Mouse (Mus musculus) CH12.LX (cell line): ENCODE measurements around the gene Irf6. TPM values are rescaled to one million over a fixed set of nuclear protein-coding genes. Genes with fewer than 3 reads are reported as not detected.

Source experiments
- DNase-seq: peaks from one replicate; pipeline ENCODE4 v3.0.0-alpha.2; 2013; ENCODE audit errors: extremely low read depth
- H3K27ac ChIP-seq: 2 replicates; pipeline ENCODE4 v1.5.1; 2012; ENCODE audit warnings: low read depth, mild to moderate bottlenecking, control low read depth, moderate library complexity; ENCODE audit not compliant: insufficient read depth
- H3K27me3 ChIP-seq: replicated peaks from 2 replicates; pipeline ENCODE3; 2012; ENCODE audit warnings: inconsistent platforms
- H3K36me3 ChIP-seq, 2 experiments: replicated peaks in 1 of 2; 2 replicates each; pipeline versions ENCODE3 to v1.6.1; 2012; ENCODE audit warnings: inconsistent platforms in 1 of 2, low read length in 1 of 2, mild to moderate bottlenecking in 1 of 2, mixed read lengths in 1 of 2, moderate library complexity in 1 of 2; ENCODE audit not compliant: control insufficient read depth in 1 of 2, insufficient read depth in 1 of 2
- H3K4me1 ChIP-seq, 2 experiments: 2 replicates each; pipeline ENCODE4 v1.6.1; 2012; ENCODE audit warnings: inconsistent platforms in 1 of 2, moderate library complexity in 1 of 2; ENCODE audit not compliant: insufficient read depth in 2 of 2, control insufficient read depth in 1 of 2
- H3K4me2 ChIP-seq: 2 replicates; pipeline ENCODE4 v1.6.1; 2012; ENCODE audit warnings: low read depth, mild to moderate bottlenecking, control low read depth; ENCODE audit not compliant: poor library complexity, insufficient read depth, severe bottlenecking
- H3K4me3 ChIP-seq, 3 experiments: fragments of 150-350 bp in 1 of 3; sonication (generic) in 1 of 3; replicated peaks in 1 of 3; 2 replicates each; pipeline versions ENCODE3 to v1.5.1; 2011 to 2012; ENCODE audit warnings: low read depth in 2 of 3, low read length in 2 of 3, mild to moderate bottlenecking in 2 of 3, moderate library complexity in 2 of 3, control low read depth in 1 of 3, improper control_type of control experiment in 1 of 3, inconsistent platforms in 1 of 3, mixed read lengths in 1 of 3; ENCODE audit not compliant: poor library complexity in 1 of 3
- H3K79me2 ChIP-seq: replicated peaks from 2 replicates; pipeline ENCODE4 v1.6.1; 2012; ENCODE audit warnings: mild to moderate bottlenecking, moderate library complexity; ENCODE audit not compliant: control insufficient read depth, poor library complexity, insufficient read depth, severe bottlenecking; ENCODE audit errors: extremely low read depth
- H3K9ac ChIP-seq: 2 replicates; pipeline ENCODE4 v1.6.1; 2012; ENCODE audit warnings: low read depth, mild to moderate bottlenecking, control low read depth, moderate library complexity; ENCODE audit not compliant: insufficient read depth
- H3K9me3 ChIP-seq: replicated peaks from 2 replicates; pipeline ENCODE3; 2012; ENCODE audit warnings: low read length, inconsistent platforms, mixed read lengths
- CHD1 ChIP-seq: IDR thresholded peaks from 2 replicates; pipeline ENCODE4 v1.6.1; 2012; ENCODE audit warnings: low read depth, low read length, improper control_type of control experiment, inconsistent platforms
- CHD2 ChIP-seq: IDR thresholded peaks from 2 replicates; pipeline ENCODE4 v1.6.1; 2011; ENCODE audit warnings: low read length, improper control_type of control experiment
- CTCF ChIP-seq, 2 experiments: IDR thresholded peaks in 1 of 2; conservative IDR thresholded peaks in 1 of 2; 2 replicates each; pipeline ENCODE4 v1.5.1; 2011 to 2012; ENCODE audit warnings: low read depth in 2 of 2, low read length in 2 of 2, improper control_type of control experiment in 1 of 2, inconsistent platforms in 1 of 2, mild to moderate bottlenecking in 1 of 2, moderate library complexity in 1 of 2
- ELF1 ChIP-seq: IDR thresholded peaks from 2 replicates; pipeline ENCODE4 v1.6.1; 2014; ENCODE audit warnings: low read depth, mild to moderate bottlenecking, inconsistent platforms, low read length, improper control_type of control experiment
- HCFC1 ChIP-seq: IDR thresholded peaks from 2 replicates; pipeline ENCODE4 v1.6.1; 2012; ENCODE audit warnings: low read depth, mild to moderate bottlenecking, inconsistent platforms, low read length, improper control_type of control experiment
- JUN ChIP-seq: IDR thresholded peaks from 2 replicates; pipeline ENCODE4 v1.6.1; 2011; ENCODE audit warnings: low read depth, mild to moderate bottlenecking, low read length, improper control_type of control experiment, moderate library complexity; ENCODE audit not compliant: insufficient read depth
- KAT2A ChIP-seq: IDR thresholded peaks from 2 replicates; pipeline ENCODE4 v1.6.1; 2012; ENCODE audit warnings: low read length, improper control_type of control experiment, inconsistent platforms; ENCODE audit not compliant: insufficient replicate concordance
- MEF2A ChIP-seq: IDR thresholded peaks from 2 replicates; pipeline ENCODE4 v1.6.1; 2014; ENCODE audit warnings: low read depth, mild to moderate bottlenecking, inconsistent platforms, low read length, improper control_type of control experiment, borderline replicate concordance
- MXI1 ChIP-seq: IDR thresholded peaks from 2 replicates; pipeline ENCODE4 v1.6.1; 2011; ENCODE audit warnings: mild to moderate bottlenecking, low read depth, low read length, improper control_type of control experiment
- NELFE ChIP-seq: IDR thresholded peaks from 2 replicates; pipeline ENCODE4 v1.6.1; 2011; ENCODE audit warnings: low read depth, low read length, improper control_type of control experiment
- RAD21 ChIP-seq: IDR thresholded peaks from 2 replicates; pipeline ENCODE4 v1.6.1; 2011; ENCODE audit warnings: low read depth, mild to moderate bottlenecking, low read length, improper control_type of control experiment, moderate library complexity
- SIN3A ChIP-seq: IDR thresholded peaks from 2 replicates; pipeline ENCODE4 v1.6.1; 2012; ENCODE audit warnings: low read length, improper control_type of control experiment, inconsistent platforms
- SMC3 ChIP-seq: IDR thresholded peaks from 2 replicates; pipeline ENCODE4 v1.6.1; 2011; ENCODE audit warnings: low read depth, low read length, improper control_type of control experiment
- TCF12 ChIP-seq: IDR thresholded peaks from 2 replicates; pipeline ENCODE4 v1.6.1; 2014; ENCODE audit warnings: low read depth, mild to moderate bottlenecking, inconsistent platforms, low read length, improper control_type of control experiment
- ZC3H11A ChIP-seq: IDR thresholded peaks from 2 replicates; pipeline ENCODE4 v1.6.1; 2012; ENCODE audit warnings: low read depth, mild to moderate bottlenecking, inconsistent platforms, low read length, improper control_type of control experiment
- dilution Hi-C: fragments of 300-500 bp; cut with MboI; formaldehyde crosslinking; loops from 2 replicates; pipeline ENCODE4 v1.14.3; 2020; ENCODE audit warnings: low sequenced_read_pairs; ENCODE audit not compliant: extremely low pct_unique_long_range_greater_than_20kb, extremely low pct_ligation_motif_present
- in situ Hi-C: fragments of 300-500 bp; cut with MboI; formaldehyde crosslinking; loops from 3 replicates; pipeline ENCODE4 v1.14.3; 2019; ENCODE audit warnings: low sequenced_read_pairs, low pct_ligation_motif_present, low pct_unique_long_range_greater_than_20kb, mixed read lengths
- polyA plus RNA-seq: library from polyadenylated mRNA; unstranded; fragments of >175 nt; gene quantifications from 2 replicates; pipeline ENCODE4 v1.2.1, GENCODE M21; 2012; ENCODE audit warnings: low read depth; ENCODE audit not compliant: insufficient read length
- total RNA-seq, 2 experiments: library from RNA; depleted of rRNA; stranded (reverse); fragments of 300-350 nt in 1 of 2; fragments of >200 nt in 1 of 2; gene quantifications; 2 replicates each; pipeline ENCODE4 v1.2.3; 2012 to 2014

The Irf6 gene
- total and polyA plus RNA-seq, 3 experiments, result 0.31 to 13.0 (median 0.43) TPM

DNA sequence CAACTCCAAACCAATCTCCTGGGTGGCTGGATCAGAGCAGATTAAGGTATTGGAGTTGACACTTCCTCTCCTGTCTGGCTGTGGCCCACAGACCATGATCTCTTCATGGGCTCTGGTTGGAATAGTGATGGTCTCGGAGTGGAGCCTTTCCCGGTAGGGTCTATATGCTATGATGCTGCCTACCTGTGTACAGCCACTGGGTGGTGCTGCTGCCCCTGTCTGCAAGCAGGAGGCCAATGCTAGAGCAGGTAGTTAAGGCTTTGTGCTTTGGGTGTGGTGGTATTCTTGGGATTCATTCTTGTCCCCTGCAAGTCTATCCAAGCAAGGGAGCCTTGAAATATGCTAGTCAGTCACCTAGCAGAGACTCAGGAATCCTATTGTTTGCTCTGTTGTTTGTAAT is 55.3 kb downstream of the Irf6 start:
- Histone ChIP-seq H3K36me3 (peaks cover 10 to 29% of the 10 kb centered on the region in 2 experiments), H3K79me2 (peaks cover 7% of the 10 kb centered on the region), H3K9me3 (peaks cover 5% of the 10 kb centered on the region), H3K4me1 (peaks cover 7 to 25% of the 10 kb centered on the region in 2 experiments), H3K4me2 (peak overlapping the region; percentile 78), H3K9ac (peak overlapping the region; percentile 63), H3K4me3 (peak overlapping the region; percentile 44 to 76 (median 70)), H3K27me3 (no peaks in the 10 kb centered on the region), H3K27ac (peak overlapping the region; percentile 54; the same call in 1 of the 2 replicates)
- in situ Hi-C loops (loop anchor here (5.0 to 10.0 kb wide), 3 partner anchors 44 to 203 kb away; no protein-coding TSS in a partner anchor), dilution Hi-C loops (no loop called here)
- TF ChIP-seq ELF1 (no peak), MEF2A (peak; percentile 22; the same call in 1 of the 2 replicates), HCFC1 (0 out of 2 replicates have a peak, but pooled peaks have one; percentile 10), TCF12 (peak; percentile 54; the same call in 1 of the 2 replicates), SIN3A (peak; percentile 61; the same call in 1 of the 2 replicates), RAD21 (peak; percentile 96), ZC3H11A (peak; percentile 59; the same call in 1 of the 2 replicates), JUN (no peak), SMC3 (peak; percentile 88), CTCF (conservative IDR thresholded peaks at IDR 0.05 in 1 of 2, IDR thresholded peaks at IDR 0.05 in 1 of 2; ENCODE audit: low read depth in 2 of 2, low read length in 2 of 2) (peak; percentile 61 to 96), MXI1 (no peak), CHD2 (no peak), NELFE (peak; percentile 27; the same call in 1 of the 2 replicates)
- DNase-seq, result peak; percentile 80

DNA sequence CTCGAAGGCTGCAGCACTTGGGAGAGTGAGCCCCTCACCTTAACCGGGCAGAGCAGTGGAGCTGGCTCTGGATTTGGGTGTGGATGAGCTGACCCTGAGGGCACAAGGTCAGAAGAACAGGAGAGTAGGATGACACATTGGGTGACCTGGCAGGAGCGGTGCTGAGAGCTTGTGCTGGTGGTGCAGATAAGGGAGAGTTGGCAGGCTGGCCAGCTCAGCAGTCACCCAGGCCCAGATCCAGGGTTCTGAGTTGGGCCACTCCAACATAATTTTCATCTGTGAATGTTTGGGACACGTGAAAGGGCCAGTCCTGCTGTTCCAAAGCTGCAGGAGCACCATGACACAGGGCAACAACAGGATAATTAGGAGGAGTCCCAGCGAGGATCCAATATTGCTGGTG is 58.5 kb downstream of the Irf6 start:
- no peak overlapping the region for H3K4me2 ChIP-seq
- H3K27me3 ChIP-seq, result no peaks in the 10 kb centered on the region
- H3K9me3 ChIP-seq, result no peaks in the 10 kb centered on the region
- no peak for TF ChIP-seq TCF12
- TF ChIP-seq, all 38 proteins: peak for 0
- dilution Hi-C loops, result no loop called here
- Histone ChIP-seq H3K36me3 (peaks cover 10 to 59% of the 10 kb centered on the region in 2 experiments), H3K9ac (no peak overlapping the region), H3K27ac (no peak overlapping the region), H3K4me3 (no peak overlapping the region), H3K4me1 (peaks cover 10 to 42% of the 10 kb centered on the region in 2 experiments), H3K79me2 (peaks cover 7% of the 10 kb centered on the region)
- in situ Hi-C loops, result no loop called here
- DNase-seq, result no peak

GRCm38 (mm10) chr1:193214053-193214452 is 61.1 kb downstream of the Irf6 start:
- DNase-seq, result no peak
- TF ChIP-seq CHD1, result no peak
- no peak for TF ChIP-seq ZC3H11A
- no peak for TF ChIP-seq KAT2A
- H3K27ac ChIP-seq, result no peak overlapping the region
- no peak overlapping the region for H3K9ac ChIP-seq
- H3K36me3 ChIP-seq, result peaks cover 12 to 81% of the 10 kb centered on the region in 2 experiments
- dilution Hi-C loops, result no loop called here
- in situ Hi-C loops, result no loop called here
- H3K4me2 ChIP-seq, result no peak overlapping the region
- H3K4me1 ChIP-seq, result peaks cover 8 to 40% of the 10 kb centered on the region in 2 experiments
- no peak overlapping the region for H3K4me3 ChIP-seq
- no peaks in the 10 kb centered on the region; the same call in none of the 2 replicates for H3K79me2 ChIP-seq
- no peaks in the 10 kb centered on the region for H3K9me3 ChIP-seq
- no peaks in the 10 kb centered on the region for H3K27me3 ChIP-seq
